Mouse (Mus musculus): Measurements from ENCODE around the gene Rrp7a. TPM values are rescaled to one million over a fixed set of nuclear protein-coding genes. Genes with fewer than 3 reads are reported as not detected.
A peak's percentile ranks its signal among the peaks of the same experiment; 100 is the strongest.

Gene Rrp7a
- total and polyA plus RNA-seq, 2 experiments from 2014 or later: 95.2 to 228 TPM

DNA sequence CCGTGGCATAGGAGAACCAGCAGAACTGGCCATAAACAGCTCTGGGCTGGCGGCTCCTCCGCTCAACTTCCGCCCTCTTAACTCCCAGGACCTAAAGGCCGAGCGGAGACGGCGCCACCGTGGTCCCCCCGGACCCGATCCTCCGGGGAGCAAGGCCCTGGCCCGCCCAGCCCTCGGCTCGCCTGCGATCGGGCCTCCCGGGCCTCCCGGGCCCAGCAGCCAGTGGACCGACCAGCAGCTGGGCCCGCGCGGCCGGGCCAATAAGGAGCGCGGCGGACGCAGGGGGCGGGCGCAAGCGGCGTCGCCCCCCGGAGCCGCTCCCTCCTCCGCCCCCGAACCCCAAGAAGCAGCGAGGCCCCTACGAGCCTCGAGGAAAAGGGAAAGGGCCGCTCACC, 26.2 kb upstream of the Rrp7a start:
- peak; percentile 81 for ATAC-seq (ENCODE audit: low FRiP score)
- no peak for TF ChIP-seq CTCF (IDR thresholded peaks at IDR 0.05)
- Histone ChIP-seq H3K27me3 (ENCODE audit: insufficient read depth, low read length) (no peaks in the 10 kb centered on the region), H3K36me3 (ENCODE audit: insufficient read depth, low read length) (peaks cover 14% of the 10 kb centered on the region), H3K27ac (ENCODE audit: low read depth, low read length) (peak overlapping the region; percentile 99), H3K9me3 (ENCODE audit: low read length) (no peaks in the 10 kb centered on the region), H3K4me3 (ENCODE audit: low read depth, low read length) (peak overlapping the region; percentile 91), H3K9ac (replicated peaks; ENCODE audit: low read length, poor library complexity, severe bottlenecking) (peak overlapping the region; percentile 93), H3K4me1 (ENCODE audit: insufficient read depth, low read length) (0 out of 2 replicates have a peak, but pooled peaks cover 4% of the 10 kb centered on the region), H3K4me2 (ENCODE audit: low read depth, low read length, poor library complexity, severe bottlenecking) (peak overlapping the region; percentile 80)
- WGBS: under 1% methylated on average over 38 of the region's 41 CpGs
- DNase-seq (ENCODE audit: low spot score): peak; percentile 76

DNA sequence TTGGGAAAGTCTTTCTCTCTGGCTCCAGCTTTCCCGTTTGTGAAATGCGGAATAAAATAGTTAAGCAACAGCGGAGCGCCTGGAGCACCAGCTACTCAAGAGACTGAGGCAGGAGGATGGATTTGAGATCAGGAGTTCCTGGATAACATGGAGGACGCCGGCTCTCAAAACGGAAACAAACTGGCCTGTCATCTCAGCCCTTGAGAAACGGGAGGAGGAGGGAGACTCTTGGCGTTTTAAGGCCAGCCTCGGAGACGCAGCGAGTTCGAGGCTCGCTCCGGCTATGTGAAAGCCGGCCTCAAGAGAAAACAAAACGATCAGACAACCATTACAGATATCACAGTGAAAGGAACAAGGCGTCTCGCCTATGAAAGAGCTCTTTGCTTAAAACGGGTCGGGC, 25.8 kb upstream of the Rrp7a start:
- H3K27me3 ChIP-seq (ENCODE audit: insufficient read depth, low read length): no peaks in the 10 kb centered on the region
- H3K27ac ChIP-seq (ENCODE audit: low read depth, low read length): peak overlapping the region; percentile 99
- 3% methylated on average over 21 of the region's 21 CpGs for WGBS
- no peak for TF ChIP-seq CTCF (IDR thresholded peaks at IDR 0.05)
- H3K9ac ChIP-seq (replicated peaks; ENCODE audit: low read length, poor library complexity, severe bottlenecking): peak overlapping the region; percentile 93
- H3K4me2 ChIP-seq (ENCODE audit: low read depth, low read length, poor library complexity, severe bottlenecking): peak overlapping the region; percentile 80
- no peak for ATAC-seq (ENCODE audit: low FRiP score)
- DNase-seq (ENCODE audit: low spot score): peak; percentile 8
- peaks cover 10% of the 10 kb centered on the region for H3K36me3 ChIP-seq (ENCODE audit: insufficient read depth, low read length)
- 0 out of 2 replicates have a peak, but pooled peaks cover 4% of the 10 kb centered on the region for H3K4me1 ChIP-seq (ENCODE audit: insufficient read depth, low read length)
- no peaks in the 10 kb centered on the region for H3K9me3 ChIP-seq (ENCODE audit: low read length)
- peak overlapping the region; percentile 91 for H3K4me3 ChIP-seq (ENCODE audit: low read depth, low read length)

GRCm38 (mm10) chr15:83145541-83145940, 22.9 kb upstream of the Rrp7a start:
- Histone ChIP-seq H3K36me3 (ENCODE audit: insufficient read depth, low read length) (peaks cover 4% of the 10 kb centered on the region), H3K9me3 (ENCODE audit: low read length) (no peaks in the 10 kb centered on the region), H3K4me1 (ENCODE audit: insufficient read depth, low read length) (0 out of 2 replicates have a peak, but pooled peaks cover 4% of the 10 kb centered on the region), H3K4me2 (ENCODE audit: low read depth, low read length, poor library complexity, severe bottlenecking) (no peak overlapping the region), H3K27ac (ENCODE audit: low read depth, low read length) (no peak overlapping the region), H3K27me3 (ENCODE audit: insufficient read depth, low read length) (no peaks in the 10 kb centered on the region), H3K4me3 (ENCODE audit: low read depth, low read length) (no peak overlapping the region), H3K9ac (replicated peaks; ENCODE audit: low read length, poor library complexity, severe bottlenecking) (no peak overlapping the region)
- no peak for TF ChIP-seq CTCF (IDR thresholded peaks at IDR 0.05)
- WGBS: 96% methylated on average over 6 of the region's 6 CpGs
- ATAC-seq (ENCODE audit: low FRiP score) (no peak), DNase-seq (ENCODE audit: low spot score) (no peak)

GRCm38 (mm10) chr15:83142861-83143260, 20.3 kb upstream of the Rrp7a start:
- no peak for TF ChIP-seq CTCF (IDR thresholded peaks at IDR 0.05)
- Histone ChIP-seq H3K4me3 (ENCODE audit: low read depth, low read length) (no peak overlapping the region), H3K9ac (replicated peaks; ENCODE audit: low read length, poor library complexity, severe bottlenecking) (no peak overlapping the region), H3K4me2 (ENCODE audit: low read depth, low read length, poor library complexity, severe bottlenecking) (no peak overlapping the region), H3K36me3 (ENCODE audit: insufficient read depth, low read length) (peaks cover 7% of the 10 kb centered on the region), H3K9me3 (ENCODE audit: low read length) (no peaks in the 10 kb centered on the region), H3K4me1 (ENCODE audit: insufficient read depth, low read length) (0 out of 2 replicates have a peak, but pooled peaks cover under 1% of the 10 kb centered on the region), H3K27me3 (ENCODE audit: insufficient read depth, low read length) (no peaks in the 10 kb centered on the region), H3K27ac (ENCODE audit: low read depth, low read length) (peak overlapping the region; percentile 26; the same call in 1 of the 2 replicates)
- DNase-seq (ENCODE audit: low spot score) (peak; percentile 11), ATAC-seq (ENCODE audit: low FRiP score) (no peak)
- 23% methylated on average over 5 of the region's 5 CpGs for WGBS

- 85% methylated on average over 2 of the region's 2 CpGs for WGBS
- H3K27ac ChIP-seq (ENCODE audit: low read depth, low read length): no peak overlapping the region
- no peaks in the 10 kb centered on the region for H3K27me3 ChIP-seq (ENCODE audit: insufficient read depth, low read length)
- no peaks in the 10 kb centered on the region for H3K9me3 ChIP-seq (ENCODE audit: low read length)
- H3K9ac ChIP-seq (replicated peaks; ENCODE audit: low read length, poor library complexity, severe bottlenecking): no peak overlapping the region
- H3K4me3 ChIP-seq (ENCODE audit: low read depth, low read length): no peak overlapping the region
- TF ChIP-seq CTCF (IDR thresholded peaks at IDR 0.05): no peak
- H3K4me2 ChIP-seq (ENCODE audit: low read depth, low read length, poor library complexity, severe bottlenecking): no peak overlapping the region
- H3K36me3 ChIP-seq (ENCODE audit: insufficient read depth, low read length): peaks cover 54% of the 10 kb centered on the region
- no peak for DNase-seq (ENCODE audit: low spot score)
- no peak for ATAC-seq (ENCODE audit: low FRiP score)
- H3K4me1 ChIP-seq (ENCODE audit: insufficient read depth, low read length): no peaks in the 10 kb centered on the region
These were observed 13.1 kb upstream of the Rrp7a start for GRCm38 (mm10) chr15:83135654-83136053.

GRCm38 (mm10) chr15:83134671-83135070, 12.1 kb upstream of the Rrp7a start:
- 87% methylated on average over 6 of the region's 6 CpGs for WGBS
- ATAC-seq (ENCODE audit: low FRiP score) (no peak), DNase-seq (ENCODE audit: low spot score) (no peak)
- H3K4me3 ChIP-seq (ENCODE audit: low read depth, low read length): no peak overlapping the region
- no peak overlapping the region for H3K27ac ChIP-seq (ENCODE audit: low read depth, low read length)
- H3K9me3 ChIP-seq (ENCODE audit: low read length): no peaks in the 10 kb centered on the region
- no peak overlapping the region for H3K4me2 ChIP-seq (ENCODE audit: low read depth, low read length, poor library complexity, severe bottlenecking)
- no peaks in the 10 kb centered on the region for H3K4me1 ChIP-seq (ENCODE audit: insufficient read depth, low read length)
- H3K36me3 ChIP-seq (ENCODE audit: insufficient read depth, low read length): peaks cover 60% of the 10 kb centered on the region
- TF ChIP-seq CTCF (IDR thresholded peaks at IDR 0.05): no peak
- no peaks in the 10 kb centered on the region for H3K27me3 ChIP-seq (ENCODE audit: insufficient read depth, low read length)
- no peak overlapping the region for H3K9ac ChIP-seq (replicated peaks; ENCODE audit: low read length, poor library complexity, severe bottlenecking)
